Mouse (Mus musculus) embryonic facial prominence, embryonic 14.5 days (tissue): ENCODE results near the gene Prepl. TPM values are rescaled to one million over a fixed set of nuclear protein-coding genes. Genes with fewer than 3 reads are reported as not detected.
A peak's percentile ranks its signal among the peaks of the same experiment; 100 is the strongest.

ENCODE experiments used
- ATAC-seq: fragments of 200-750 bp; cut with Nextera tagmentation; 2 replicates; pipeline ENCODE4 v1.8.0; 2017; ENCODE audit warnings: low read depth, moderate number of reproducible peaks, moderate TSS enrichment
- DNase-seq: peaks from one replicate; pipeline ENCODE4 v3.0.0-alpha.2; 2015; ENCODE audit warnings: low spot score
- H3K27ac ChIP-seq: fragments of 300-500 bp; sonication (generic); replicated peaks from 2 replicates; pipeline ENCODE4 v1.5.1; 2014; ENCODE audit warnings: low read depth, mild to moderate bottlenecking, low read length, moderate library complexity
- H3K27me3 ChIP-seq: fragments of 300-500 bp; sonication (generic); replicated peaks from 2 replicates; pipeline ENCODE4 v1.6.1; 2014; ENCODE audit warnings: low read length; ENCODE audit not compliant: control insufficient read depth, insufficient read depth
- H3K36me3 ChIP-seq: fragments of 300-500 bp; sonication (generic); 2 replicates; pipeline ENCODE4 v1.6.1; 2014; ENCODE audit warnings: low read length, mixed read lengths; ENCODE audit not compliant: control insufficient read depth, insufficient read depth
- H3K4me1 ChIP-seq: fragments of 300-500 bp; sonication (generic); 2 replicates; pipeline ENCODE4 v1.6.1; 2014; ENCODE audit warnings: antibody characterized with exemption, low read length; ENCODE audit not compliant: control insufficient read depth, insufficient read depth
- H3K4me2 ChIP-seq: fragments of 300-500 bp; sonication (generic); 2 replicates; pipeline ENCODE4 v1.6.1; 2014; ENCODE audit warnings: low read depth, mild to moderate bottlenecking, low read length, moderate library complexity, mixed read lengths
- H3K4me3 ChIP-seq: fragments of 300-500 bp; sonication (generic); 2 replicates; pipeline ENCODE4 v1.5.1; 2014; ENCODE audit warnings: low read depth, mild to moderate bottlenecking, low read length
- H3K9ac ChIP-seq: fragments of 300-500 bp; sonication (generic); 2 replicates; pipeline ENCODE4 v1.6.1; 2014; ENCODE audit warnings: low read depth, mild to moderate bottlenecking, low read length, moderate library complexity, mixed read lengths
- H3K9me3 ChIP-seq: fragments of 300-500 bp; sonication (generic); 2 replicates; pipeline ENCODE4 v1.6.1; 2016; ENCODE audit warnings: low read length; ENCODE audit not compliant: control insufficient read depth
- WGBS: fragments of 180-500 bp; shearing (Covaris S2); extraction: QIAGEN DNeasy Blood & Tissue Kit; methylation state at CpG from one replicate; pipeline ENCODE4 v1.1.7; 2014; 5-methylcytosine and 5-hydroxymethylcytosine counted together
- polyA plus RNA-seq: library from polyadenylated mRNA; unstranded; fragments of >200 nt; fragmentation: Nextera tagmentation; extraction: Ambion mirVana; gene quantifications from 2 replicates; pipeline ENCODE4 v1.2.1, GENCODE M21; 2014

Prepl gene
- polyA plus RNA-seq, 1 experiment from 2014 or later, result 58.3 TPM

GRCm38 (mm10) chr17:85080781-85081180 lies 9.3 kb downstream of the Prepl start:
- H3K4me2 ChIP-seq, result no peak overlapping the region
- H3K9ac ChIP-seq, result no peak overlapping the region
- no peaks in the 10 kb centered on the region for H3K27me3 ChIP-seq
- 96% methylated on average over 11 of the region's 11 CpGs for WGBS
- DNase-seq, result no peak
- H3K9me3 ChIP-seq, result no peaks in the 10 kb centered on the region
- ATAC-seq, result no peak
- no peak overlapping the region for H3K4me3 ChIP-seq
- no peaks in the 10 kb centered on the region for H3K4me1 ChIP-seq
- no peak overlapping the region for H3K27ac ChIP-seq
- peaks cover 48% of the 10 kb centered on the region for H3K36me3 ChIP-seq

- ATAC-seq, result no peak
- Histone ChIP-seq H3K9ac (no peak overlapping the region), H3K4me2 (no peak overlapping the region), H3K27ac (no peak overlapping the region), H3K36me3 (peaks cover 56% of the 10 kb centered on the region), H3K4me1 (no peaks in the 10 kb centered on the region), H3K27me3 (no peaks in the 10 kb centered on the region), H3K9me3 (no peaks in the 10 kb centered on the region), H3K4me3 (no peak overlapping the region)
- WGBS, result 88% methylated on average over 3 of the region's 3 CpGs
- no peak for DNase-seq
Measured at GRCm38 (mm10) chr17:85079276-85079675, 10.8 kb downstream of the Prepl start.

- ATAC-seq (no peak), DNase-seq (no peak)
- no peaks in the 10 kb centered on the region for H3K9me3 ChIP-seq
- WGBS, result 94% methylated on average over 4 of the region's 4 CpGs
- no peaks in the 10 kb centered on the region for H3K4me1 ChIP-seq
- H3K4me3 ChIP-seq, result no peak overlapping the region
- no peak overlapping the region for H3K9ac ChIP-seq
- H3K27me3 ChIP-seq, result no peaks in the 10 kb centered on the region
- peaks cover 71% of the 10 kb centered on the region for H3K36me3 ChIP-seq
- H3K4me2 ChIP-seq, result no peak overlapping the region
- H3K27ac ChIP-seq, result no peak overlapping the region
Measured at GRCm38 (mm10) chr17:85074083-85074482, 16.0 kb downstream of the Prepl start.

GRCm38 (mm10) chr17:85073214-85073613 lies 16.8 kb downstream of the Prepl start:
- Histone ChIP-seq H3K9ac (no peak overlapping the region), H3K4me1 (no peaks in the 10 kb centered on the region), H3K4me2 (no peak overlapping the region), H3K36me3 (peaks cover 71% of the 10 kb centered on the region), H3K27ac (no peak overlapping the region), H3K9me3 (no peaks in the 10 kb centered on the region), H3K27me3 (no peaks in the 10 kb centered on the region), H3K4me3 (no peak overlapping the region)
- ATAC-seq (no peak), DNase-seq (no peak)
- 67% methylated on average over 7 of the region's 7 CpGs for WGBS

DNA sequence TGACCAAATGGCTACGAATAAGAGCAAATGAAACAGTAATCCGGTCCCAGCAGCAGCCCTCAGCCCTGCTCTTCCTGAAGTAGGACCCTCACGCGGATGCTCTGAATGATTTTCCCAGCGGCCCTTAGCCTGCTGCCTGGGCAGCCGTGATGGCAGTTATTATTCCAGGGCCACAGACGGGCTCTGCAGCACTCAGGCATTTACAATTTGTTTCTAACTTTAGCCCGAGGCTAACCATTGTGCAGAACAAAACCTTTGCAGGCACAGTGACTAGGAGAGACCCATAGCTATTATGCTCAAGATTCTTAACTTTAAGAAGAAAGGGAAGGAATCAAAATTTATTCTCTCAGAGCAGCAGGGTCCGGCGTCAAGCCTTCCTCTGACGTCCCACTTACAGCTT lies 17.7 kb downstream of the Prepl start:
- Histone ChIP-seq H3K27ac (no peak overlapping the region), H3K4me3 (no peak overlapping the region), H3K4me2 (no peak overlapping the region), H3K9me3 (no peaks in the 10 kb centered on the region), H3K4me1 (no peaks in the 10 kb centered on the region), H3K36me3 (peaks cover 70% of the 10 kb centered on the region), H3K27me3 (no peaks in the 10 kb centered on the region), H3K9ac (no peak overlapping the region)
- WGBS, result 51% methylated on average over 11 of the region's 11 CpGs
- no peak for ATAC-seq
- DNase-seq, result no peak

GRCm38 (mm10) chr17:85071088-85071775 lies 18.8 kb downstream of the Prepl start:
- 88% methylated on average over 8 of the region's 8 CpGs for WGBS
- no peak overlapping the region for H3K27ac ChIP-seq
- no peaks in the 10 kb centered on the region for H3K9me3 ChIP-seq
- no peak overlapping the region for H3K4me2 ChIP-seq
- DNase-seq, result no peak
- peaks cover 68% of the 10 kb centered on the region for H3K36me3 ChIP-seq
- H3K27me3 ChIP-seq, result no peaks in the 10 kb centered on the region
- no peak overlapping the region for H3K4me3 ChIP-seq
- no peak overlapping the region for H3K9ac ChIP-seq
- no peak for ATAC-seq
- no peaks in the 10 kb centered on the region for H3K4me1 ChIP-seq

GRCm38 (mm10) chr17:85070658-85071057 lies 19.4 kb downstream of the Prepl start:
- Histone ChIP-seq H3K4me1 (no peaks in the 10 kb centered on the region), H3K9me3 (no peaks in the 10 kb centered on the region), H3K27ac (no peak overlapping the region), H3K27me3 (no peaks in the 10 kb centered on the region), H3K36me3 (peaks cover 68% of the 10 kb centered on the region), H3K4me3 (no peak overlapping the region), H3K9ac (no peak overlapping the region), H3K4me2 (no peak overlapping the region)
- WGBS, result 64% methylated on average over 6 of the region's 6 CpGs
- ATAC-seq (0 out of 2 replicates have a peak, but pooled peaks have one; percentile 58), DNase-seq (peak; percentile 31)

GRCm38 (mm10) chr17:85067331-85067730 lies 22.7 kb downstream of the Prepl start:
- 94% methylated on average over 7 of the region's 7 CpGs for WGBS
- peaks cover 92% of the 10 kb centered on the region for H3K36me3 ChIP-seq
- H3K27ac ChIP-seq, result no peak overlapping the region
- no peaks in the 10 kb centered on the region for H3K27me3 ChIP-seq
- DNase-seq, result no peak
- H3K4me2 ChIP-seq, result no peak overlapping the region
- no peak for ATAC-seq
- H3K9me3 ChIP-seq, result no peaks in the 10 kb centered on the region
- H3K4me3 ChIP-seq, result no peak overlapping the region
- H3K4me1 ChIP-seq, result no peaks in the 10 kb centered on the region
- no peak overlapping the region for H3K9ac ChIP-seq

- DNase-seq (no peak), ATAC-seq (no peak)
- Histone ChIP-seq H3K27me3 (no peaks in the 10 kb centered on the region), H3K27ac (no peak overlapping the region), H3K36me3 (peaks cover 59% of the 10 kb centered on the region), H3K9me3 (no peaks in the 10 kb centered on the region), H3K9ac (no peak overlapping the region), H3K4me1 (no peaks in the 10 kb centered on the region), H3K4me3 (no peak overlapping the region), H3K4me2 (no peak overlapping the region)
- WGBS, result 85% methylated on average over 7 of the region's 7 CpGs
Measured at GRCm38 (mm10) chr17:85063560-85063959, 26.5 kb downstream of the Prepl start.
